Mouse (Mus musculus) forebrain, postnatal 0 days (tissue): ENCODE measurements around the gene Slc38a8. TPM values are rescaled to one million over a fixed set of nuclear protein-coding genes. Genes with fewer than 3 reads are reported as not detected.

Experiments
- ATAC-seq: fragments of 200-750 bp; cut with Nextera tagmentation; 2 replicates; pipeline ENCODE4 v1.8.0; 2017; ENCODE audit warnings: mild to moderate bottlenecking, moderate library complexity
- DNase-seq: peaks from one replicate; pipeline ENCODE4 v3.0.0-alpha.2; 2015
- H3K27ac ChIP-seq: fragments of 300-500 bp; sonication (generic); 2 replicates; pipeline ENCODE4 v1.5.1; 2014; ENCODE audit warnings: low read depth, mild to moderate bottlenecking, antibody characterized with exemption, low read length, moderate library complexity, mixed read lengths
- H3K27me3 ChIP-seq: fragments of 300-500 bp; sonication (generic); 2 replicates; pipeline ENCODE4 v1.6.1; 2014; ENCODE audit warnings: mild to moderate bottlenecking, low read length, mixed read lengths; ENCODE audit not compliant: insufficient read depth
- H3K36me3 ChIP-seq: fragments of 300-500 bp; sonication (generic); 2 replicates; pipeline ENCODE4 v1.6.1; 2014; ENCODE audit warnings: mild to moderate bottlenecking, moderate library complexity; ENCODE audit not compliant: insufficient read depth
- H3K4me1 ChIP-seq: fragments of 300-500 bp; sonication (generic); 2 replicates; pipeline ENCODE4 v1.6.1; 2014; ENCODE audit warnings: antibody characterized with exemption; ENCODE audit not compliant: insufficient read depth
- H3K4me2 ChIP-seq: fragments of 300-500 bp; sonication (generic); 2 replicates; pipeline ENCODE4 v1.6.1; 2014; ENCODE audit warnings: low read depth, mild to moderate bottlenecking, moderate library complexity
- H3K4me3 ChIP-seq: fragments of 300-500 bp; sonication (generic); 2 replicates; pipeline ENCODE4 v1.5.1; 2014; ENCODE audit warnings: low read depth, low read length, mixed read lengths
- H3K9ac ChIP-seq: fragments of 300-500 bp; sonication (generic); 2 replicates; pipeline ENCODE4 v1.6.1; 2014; ENCODE audit warnings: mild to moderate bottlenecking
- H3K9me3 ChIP-seq: fragments of 300-500 bp; sonication (generic); 2 replicates; pipeline ENCODE4 v1.6.1; 2016; ENCODE audit warnings: low read length
- CTCF ChIP-seq: sonication (generic); IDR thresholded peaks from 2 replicates; pipeline ENCODE4 v1.5.1; 2016; ENCODE audit warnings: antibody characterized with exemption, control low read depth, low read depth
- WGBS: fragments of 180-500 bp; shearing (Covaris S2); extraction: QIAGEN DNeasy Blood & Tissue Kit; methylation state at CpG from one replicate; pipeline ENCODE4 v1.1.7; 2014; 5-methylcytosine and 5-hydroxymethylcytosine counted together
- polyA plus RNA-seq: library from polyadenylated mRNA; unstranded; fragments of >200 nt; fragmentation: Nextera tagmentation; extraction: Ambion mirVana; gene quantifications from 2 replicates; pipeline ENCODE4 v1.2.1, GENCODE M21; 2015
- total RNA-seq: library from RNA; depleted of rRNA; stranded (reverse); fragments of >200 nt; gene quantifications from 2 replicates; pipeline ENCODE4 v1.2.3, GENCODE M21; 2014

Gene Slc38a8
- total and polyA plus RNA-seq, 2 experiments from 2014 or later: 0.12 TPM; not detected in 1

DNA sequence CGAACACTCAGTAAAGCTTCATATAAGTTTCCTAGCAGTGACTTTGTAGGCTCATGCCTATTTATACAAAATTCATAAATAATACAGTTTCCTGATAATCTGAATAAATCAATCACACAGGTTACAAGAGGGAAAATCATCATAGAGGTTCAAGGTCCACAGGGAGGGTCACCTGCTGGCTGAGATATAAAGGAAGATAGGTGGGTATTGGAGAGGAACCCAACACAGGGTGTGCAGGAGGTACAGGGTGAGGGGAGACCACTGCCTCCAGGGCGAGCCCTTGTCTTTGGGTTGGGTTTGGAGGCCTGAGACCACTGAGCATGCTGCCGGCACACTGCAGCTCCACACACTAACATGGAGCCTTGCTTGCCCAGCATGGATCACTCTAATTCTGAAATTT, 29.9 kb upstream of the Slc38a8 start:
- Histone ChIP-seq H3K9me3 (no peaks in the 10 kb centered on the region), H3K9ac (no peak overlapping the region), H3K4me2 (no peak overlapping the region), H3K4me1 (no peaks in the 10 kb centered on the region), H3K27me3 (no peaks in the 10 kb centered on the region), H3K4me3 (no peak overlapping the region), H3K27ac (no peak overlapping the region), H3K36me3 (peaks cover 91% of the 10 kb centered on the region)
- WGBS: 98% methylated on average over 3 of the region's 3 CpGs
- ATAC-seq (no peak), DNase-seq (no peak)
- TF ChIP-seq CTCF: no peak

- H3K4me1 ChIP-seq: no peaks in the 10 kb centered on the region
Observed at GRCm38 (mm10) chr8:119530937-119531336, 29.4 kb upstream of the Slc38a8 start.

GRCm38 (mm10) chr8:119528762-119529161, 27.3 kb upstream of the Slc38a8 start:
- H3K9me3 ChIP-seq: no peaks in the 10 kb centered on the region
- H3K36me3 ChIP-seq: peaks cover 87% of the 10 kb centered on the region
- no peak overlapping the region for H3K27ac ChIP-seq
- no peak for DNase-seq
- no peaks in the 10 kb centered on the region for H3K27me3 ChIP-seq
- H3K4me2 ChIP-seq: no peak overlapping the region
- no peak for TF ChIP-seq CTCF
- no peak overlapping the region for H3K4me3 ChIP-seq
- no peaks in the 10 kb centered on the region for H3K4me1 ChIP-seq
- WGBS: 90% methylated on average over 7 of the region's 7 CpGs
- H3K9ac ChIP-seq: no peak overlapping the region
- ATAC-seq: no peak

More at GRCm38 (mm10) chr8:119530937-119531336, 29.4 kb upstream of the Slc38a8 start:
- Histone ChIP-seq H3K4me2 (no peak overlapping the region), H3K9me3 (no peaks in the 10 kb centered on the region), H3K27me3 (no peaks in the 10 kb centered on the region), H3K4me3 (no peak overlapping the region), H3K36me3 (peaks cover 87% of the 10 kb centered on the region), H3K9ac (no peak overlapping the region), H3K27ac (no peak overlapping the region)
- WGBS: 90% methylated on average over 6 of the region's 6 CpGs
- DNase-seq (no peak), ATAC-seq (no peak)
- no peak for TF ChIP-seq CTCF

DNA sequence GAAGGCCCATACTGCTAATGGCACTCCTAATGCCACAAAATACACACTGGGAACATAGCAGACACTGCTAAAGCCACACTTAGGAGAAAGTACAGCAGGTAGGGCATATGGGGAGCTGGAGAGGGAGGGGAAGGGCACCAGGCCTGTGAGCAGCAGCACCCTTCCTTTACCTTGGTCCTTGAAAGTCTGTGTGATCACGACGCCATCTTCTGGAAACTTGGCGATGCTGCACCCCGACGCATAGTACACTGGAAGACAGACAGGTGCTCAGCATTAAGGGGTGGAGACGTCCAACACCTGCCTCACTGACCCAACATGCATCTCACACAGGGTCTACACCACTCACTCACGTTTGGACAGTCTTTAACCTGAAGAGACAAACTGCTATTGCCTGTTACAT, 18.6 kb upstream of the Slc38a8 start:
- Histone ChIP-seq H3K4me2 (no peak overlapping the region), H3K9me3 (no peaks in the 10 kb centered on the region), H3K9ac (no peak overlapping the region), H3K36me3 (peaks cover 91% of the 10 kb centered on the region), H3K4me3 (no peak overlapping the region), H3K27me3 (no peaks in the 10 kb centered on the region), H3K4me1 (no peaks in the 10 kb centered on the region), H3K27ac (no peak overlapping the region)
- TF ChIP-seq CTCF: peak; percentile 64
- WGBS: 70% methylated on average over 7 of the region's 7 CpGs
- peak; percentile 25 for DNase-seq
- no peak for ATAC-seq

- Histone ChIP-seq H3K27me3 (no peaks in the 10 kb centered on the region), H3K4me1 (no peaks in the 10 kb centered on the region), H3K36me3 (peaks cover 93% of the 10 kb centered on the region), H3K4me2 (no peak overlapping the region), H3K4me3 (no peak overlapping the region), H3K9me3 (no peaks in the 10 kb centered on the region), H3K27ac (no peak overlapping the region), H3K9ac (no peak overlapping the region)
- 41% methylated on average over 5 of the region's 5 CpGs for WGBS
- TF ChIP-seq CTCF: no peak
- DNase-seq (no peak), ATAC-seq (no peak)
Observed at GRCm38 (mm10) chr8:119516674-119517073, 15.2 kb upstream of the Slc38a8 start.

- Histone ChIP-seq H3K4me2 (no peak overlapping the region), H3K9ac (no peak overlapping the region), H3K4me3 (no peak overlapping the region), H3K36me3 (peaks cover 91% of the 10 kb centered on the region), H3K27me3 (no peaks in the 10 kb centered on the region), H3K9me3 (no peaks in the 10 kb centered on the region), H3K27ac (no peak overlapping the region), H3K4me1 (no peaks in the 10 kb centered on the region)
- 47% methylated on average over 3 of the region's 3 CpGs for WGBS
- no peak for DNase-seq
- ATAC-seq: no peak
- no peak for TF ChIP-seq CTCF
Observed at GRCm38 (mm10) chr8:119515767-119516166, 14.3 kb upstream of the Slc38a8 start.

DNA sequence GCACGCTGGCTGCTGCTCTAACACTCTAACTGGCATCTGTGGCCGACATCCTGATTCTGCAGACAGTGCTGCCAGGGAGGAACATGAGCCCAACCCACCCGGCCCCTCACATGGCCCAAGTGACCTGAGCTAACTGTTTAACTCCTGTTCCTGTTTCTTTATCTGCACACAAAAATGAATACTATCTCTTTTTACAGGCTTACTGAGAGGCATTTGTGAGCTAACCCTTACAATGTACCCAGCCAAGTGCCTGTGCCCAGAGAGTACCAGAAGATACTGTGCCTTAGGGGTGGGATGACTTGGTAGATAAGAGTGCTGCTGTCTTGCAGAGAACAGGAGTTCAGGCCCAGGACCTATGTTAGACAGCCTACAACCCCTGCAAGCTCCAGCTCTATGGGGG, 13.4 kb upstream of the Slc38a8 start:
- H3K9me3 ChIP-seq: no peaks in the 10 kb centered on the region
- peaks cover 91% of the 10 kb centered on the region for H3K36me3 ChIP-seq
- no peak overlapping the region for H3K4me3 ChIP-seq
- no peak overlapping the region for H3K27ac ChIP-seq
- no peak for TF ChIP-seq CTCF
- 83% methylated on average over 3 of the region's 3 CpGs for WGBS
- no peaks in the 10 kb centered on the region for H3K27me3 ChIP-seq
- H3K9ac ChIP-seq: no peak overlapping the region
- no peak overlapping the region for H3K4me2 ChIP-seq
- ATAC-seq (no peak), DNase-seq (no peak)
- no peaks in the 10 kb centered on the region for H3K4me1 ChIP-seq

- Histone ChIP-seq H3K4me3 (no peak overlapping the region), H3K4me2 (no peak overlapping the region), H3K27ac (no peak overlapping the region), H3K27me3 (no peaks in the 10 kb centered on the region), H3K9ac (no peak overlapping the region), H3K36me3 (peaks cover 94% of the 10 kb centered on the region), H3K4me1 (no peaks in the 10 kb centered on the region), H3K9me3 (no peaks in the 10 kb centered on the region)
- WGBS: 81% methylated on average over 4 of the region's 4 CpGs
- TF ChIP-seq CTCF: no peak
- ATAC-seq (no peak), DNase-seq (no peak)
Observed at GRCm38 (mm10) chr8:119513405-119513804, 11.9 kb upstream of the Slc38a8 start.
